Mouse (Mus musculus) ES-Bruce4 (cell line): ENCODE results near the gene Vmn1r155. TPM values are rescaled to one million over a fixed set of nuclear protein-coding genes. Genes with fewer than 3 reads are reported as not detected.
"Not testable (repeated sequence)": the region's sequence is repeated elsewhere in the genome, so short reads cannot be mapped to it uniquely, and the experiment has no call there.

Source experiments
- H3K27ac ChIP-seq: 2 replicates; pipeline ENCODE4 v1.5.1; 2012; ENCODE audit warnings: low read length, inconsistent platforms; ENCODE audit not compliant: insufficient read depth
- H3K27me3 ChIP-seq: 2 replicates; pipeline ENCODE4 v1.6.1; 2012; ENCODE audit warnings: mild to moderate bottlenecking, low read length, inconsistent platforms; ENCODE audit not compliant: control insufficient read depth, poor library complexity, insufficient read depth, severe bottlenecking
- H3K36me3 ChIP-seq: 2 replicates; pipeline ENCODE4 v1.6.1; 2012; ENCODE audit warnings: inconsistent platforms, mild to moderate bottlenecking, low read length, moderate library complexity; ENCODE audit not compliant: control insufficient read depth, poor library complexity, insufficient read depth, severe bottlenecking
- H3K4me1 ChIP-seq: one replicate; pipeline ENCODE4 v1.8.1; 2011; ENCODE audit warnings: low read length; ENCODE audit not compliant: control insufficient read depth, insufficient read depth
- H3K4me3 ChIP-seq: 2 replicates; pipeline ENCODE4 v1.5.1; 2011; ENCODE audit warnings: low read depth, mild to moderate bottlenecking, low read length
- H3K9ac ChIP-seq: 2 replicates; pipeline ENCODE4 v1.6.1; 2012; ENCODE audit warnings: low read depth, mild to moderate bottlenecking, inconsistent platforms; ENCODE audit not compliant: poor library complexity, severe bottlenecking
- H3K9me3 ChIP-seq: replicated peaks from 2 replicates; pipeline ENCODE4 v1.6.1; 2012; ENCODE audit warnings: mild to moderate bottlenecking, low read length, inconsistent platforms; ENCODE audit not compliant: control insufficient read depth, poor library complexity, insufficient read depth, severe bottlenecking
- polyA plus RNA-seq: library from polyadenylated mRNA; stranded (reverse); fragments of >200 nt; gene quantifications from 2 replicates; pipeline ENCODE4 v1.2.4, GENCODE M21; 2011; ENCODE audit warnings: low read depth; ENCODE audit not compliant: missing spikeins, insufficient read depth, insufficient read length

The Vmn1r155 gene
- polyA plus RNA-seq: not detected in 2 replicates

DNA sequence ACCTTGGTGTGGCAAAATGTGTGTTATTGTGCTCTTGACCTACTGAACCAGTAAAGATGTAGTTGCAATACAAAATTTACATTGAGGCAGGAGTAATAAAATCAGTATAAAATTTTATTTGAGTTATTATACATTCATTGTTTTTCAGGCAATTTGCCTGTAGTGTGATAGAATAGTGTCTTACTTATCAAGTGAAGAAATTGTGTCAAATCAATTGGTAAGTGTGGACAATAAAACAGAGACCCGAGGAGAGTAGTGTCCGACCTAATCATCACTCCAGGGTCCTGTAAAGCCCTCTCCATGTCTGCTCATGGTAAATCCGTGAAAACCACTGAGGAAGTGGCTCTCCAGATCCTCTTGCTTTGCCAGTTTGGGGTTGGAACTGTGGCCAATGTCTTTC lies at the start of gene Vmn1r155:
Gene Vmn1r155 (plus strand): TSS at position 301 of the 400 bp plus-strand sequence.
- not testable (repeated sequence) for H3K27me3 ChIP-seq, H3K4me3 ChIP-seq, H3K9ac ChIP-seq, H3K36me3 ChIP-seq, H3K27ac ChIP-seq, H3K4me1 ChIP-seq, H3K9me3 ChIP-seq

DNA sequence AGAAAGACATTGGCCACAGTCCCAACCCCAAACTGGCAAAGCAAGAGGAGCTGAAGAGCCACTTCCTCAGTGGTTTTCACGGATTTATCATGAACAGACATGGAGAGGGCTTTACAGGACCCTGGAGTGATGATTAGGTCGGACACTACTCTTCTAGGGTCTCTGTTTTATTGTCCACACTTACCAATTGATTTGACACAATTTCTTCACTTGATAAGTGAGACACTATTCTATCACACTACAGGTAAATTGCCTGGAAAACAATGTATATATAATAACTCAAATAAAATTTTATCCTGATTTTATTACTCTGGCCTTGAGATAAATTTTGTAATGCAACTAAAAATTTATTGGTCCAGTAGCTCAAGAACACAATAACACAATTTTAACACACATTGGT lies 34.4 kb downstream of the Vmn1r155 start, which contains the start of gene Gm8693:
Gene Gm8693 (minus strand): TSS at position 101 of the 400 bp plus-strand sequence.
- H3K4me3 ChIP-seq, H3K27me3 ChIP-seq, H3K4me1 ChIP-seq, H3K27ac ChIP-seq, H3K36me3 ChIP-seq, H3K9ac ChIP-seq, H3K9me3 ChIP-seq: not testable (repeated sequence)

Other genes with a start within 250 kb of the Vmn1r155 start
- gene Vmn1r148, start 244.4 kb upstream of the Vmn1r155 start, polyA plus RNA-seq: not detected in 2 replicates
- not detected in 2 replicates for gene Vmn1r149, start 219.8 kb upstream of the Vmn1r155 start, polyA plus RNA-seq
- gene Gm10665, start 193.9 kb upstream of the Vmn1r155 start, polyA plus RNA-seq: not detected in 2 replicates
- gene Vmn1r151, start 158.3 kb upstream of the Vmn1r155 start, polyA plus RNA-seq: not detected in 2 replicates
- not detected in 2 replicates for gene Vmn1r152, start 135.1 kb upstream of the Vmn1r155 start, polyA plus RNA-seq
- gene Gm8677, start 123.1 kb upstream of the Vmn1r155 start, polyA plus RNA-seq: not detected in 2 replicates
- not detected in 2 replicates for gene Gm4201, start 92.7 kb upstream of the Vmn1r155 start, polyA plus RNA-seq
- not detected in 2 replicates for gene Gm4565, start 69.9 kb upstream of the Vmn1r155 start, polyA plus RNA-seq
- not detected in 2 replicates for gene Gm8693, start 34.3 kb downstream of the Vmn1r155 start, polyA plus RNA-seq
- not detected in 2 replicates for gene Gm4567, start 61.7 kb downstream of the Vmn1r155 start, polyA plus RNA-seq
- not detected in 2 replicates for gene Vmn1r157, start 103.7 kb downstream of the Vmn1r155 start, polyA plus RNA-seq
- not detected in 2 replicates for gene Vmn1r158, start 132.8 kb downstream of the Vmn1r155 start, polyA plus RNA-seq
- gene Vmn1r159, start 185.6 kb downstream of the Vmn1r155 start, polyA plus RNA-seq: not detected in 2 replicates
- not detected in 2 replicates for gene Vmn1r160, start 213.2 kb downstream of the Vmn1r155 start, polyA plus RNA-seq